Comparison of ENCODE assay signal across 11 mouse cellular contexts in the genomic region with DNA sequence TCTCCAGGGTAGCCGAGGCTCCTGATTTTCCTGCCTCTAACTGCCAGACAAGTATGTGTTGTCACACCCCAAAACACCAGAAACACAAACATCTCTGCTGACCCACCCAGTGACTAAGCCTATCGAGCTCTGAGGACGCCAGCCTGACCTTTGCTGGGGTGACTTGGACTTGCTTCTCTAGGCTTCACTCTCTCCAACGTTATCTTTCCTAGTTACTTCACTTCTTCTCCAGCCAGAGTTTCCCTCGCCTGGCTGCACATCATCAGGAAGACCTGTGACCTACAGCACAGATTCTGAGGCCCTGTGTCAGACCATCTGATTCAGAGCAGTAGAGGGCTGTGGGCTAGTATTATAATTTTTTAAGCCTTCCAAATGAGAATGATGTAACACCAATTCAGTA. TPM values are rescaled to one million over a fixed set of nuclear protein-coding genes. Genes with fewer than 3 reads are reported as not detected.
A peak's percentile ranks its signal among the peaks of the same experiment; 100 is the strongest.
DNase-seq lines count a peak whose midpoint lies in the region; ATAC-seq and TF ChIP-seq lines count a peak whose summit lies in the region.
"Had no signal": no experiment of that assay in that cellular context is flagged by ENCODE, and none has a peak within 500 bp of the region (broad histone marks: within the 10 kb centered on the region; RNA-seq: fewer than 3 reads in every experiment).

No protein-coding gene starts in this region.

- no peaks in the 10 kb centered on the region for H3K9me3 ChIP-seq in lung, postnatal 0 days (ENCODE audit: low read length)
- no peaks in the 10 kb centered on the region for H3K9me3 ChIP-seq in heart, embryonic 12.5 days (replicated peaks)
- H3K9me3 ChIP-seq: midbrain, embryonic 15.5 days; neural tube, embryonic 15.5 days had no signal

- WGBS in lung, postnatal 0 days, result 23% methylated on average over 5 of the region's 5 CpGs
- WGBS in heart, embryonic 12.5 days, result 12% methylated on average over 5 of the region's 5 CpGs

- peaks cover 5% of the 10 kb centered on the region; the same call in 1 of the 2 replicates for H3K36me3 ChIP-seq in lung, postnatal 0 days (ENCODE audit: insufficient read depth, low read length)
- peaks cover 20% of the 10 kb centered on the region for H3K36me3 ChIP-seq in heart, embryonic 12.5 days

- H3K4me2 ChIP-seq in lung, postnatal 0 days (replicated peaks; ENCODE audit: low read depth, low read length), result no peak overlapping the region
- H3K4me2 ChIP-seq in heart, embryonic 12.5 days, result no peak overlapping the region
- H3K4me2 ChIP-seq: midbrain, embryonic 15.5 days; neural tube, embryonic 15.5 days had no signal

- TF ChIP-seq CTCF in lung, postnatal 0 days (IDR thresholded peaks at IDR 0.05), result no peak

- peak overlapping the region; percentile 38; the same call in 1 of the 2 replicates for H3K27ac ChIP-seq in lung, postnatal 0 days (ENCODE audit: low read length)
- H3K27ac ChIP-seq in brown adipose tissue, adult 24 weeks (replicated peaks; ENCODE audit: low read depth, low read length), result 0 out of 2 replicates have a peak overlapping the region, but pooled peaks have one; percentile 17
- peak overlapping the region; percentile 60 for H3K27ac ChIP-seq in heart, embryonic 12.5 days (ENCODE audit: poor library complexity, severe bottlenecking)
- H3K27ac ChIP-seq: midbrain, embryonic 15.5 days; neural tube, embryonic 15.5 days had no signal

- no peak overlapping the region for H3K9ac ChIP-seq in lung, postnatal 0 days (replicated peaks; ENCODE audit: low read depth)
- H3K9ac ChIP-seq in heart, embryonic 12.5 days, result no peak overlapping the region
- H3K9ac ChIP-seq: liver, postnatal 0 days; midbrain, embryonic 15.5 days; neural tube, embryonic 15.5 days had no signal

- peaks cover 4% of the 10 kb centered on the region; the same call in 1 of the 2 replicates for H3K4me1 ChIP-seq in lung, postnatal 0 days (ENCODE audit: insufficient read depth, low read depth, low read length)
- no peaks in the 10 kb centered on the region for H3K4me1 ChIP-seq in brown adipose tissue, adult 24 weeks (ENCODE audit: control insufficient read depth, insufficient read depth, insufficient read length, low read length)
- peaks cover 55% of the 10 kb centered on the region for H3K4me1 ChIP-seq in heart, embryonic 12.5 days (replicated peaks)
- H3K4me1 ChIP-seq: midbrain, embryonic 15.5 days; neural tube, embryonic 15.5 days had no signal

- DNase-seq in lung, postnatal 0 days (ENCODE audit: low spot score), result peak; percentile 73
- no peak for DNase-seq in lung, postnatal 10 days
- peak; percentile 78 for DNase-seq in skeletal muscle tissue, adult 2 months (ENCODE audit: low read depth, low spot score)
- no peak for DNase-seq in ovary, postnatal 10 days (ENCODE audit: low spot score)
- no peak for DNase-seq in right cerebral cortex, postnatal 10 days (ENCODE audit: low spot score in 2 of 2)
- DNase-seq: kidney, postnatal 36 days; liver, postnatal 0 days had no signal

- peak; percentile 43 for ATAC-seq in lung, postnatal 0 days
- no peak for ATAC-seq in heart, embryonic 12.5 days (ENCODE audit: insufficient number of reproducible peaks, low FRiP score)
- ATAC-seq: liver, postnatal 0 days; midbrain, embryonic 15.5 days had no signal

- no peak overlapping the region for H3K4me3 ChIP-seq in lung, postnatal 0 days (ENCODE audit: low read depth, low read length)
- H3K4me3 ChIP-seq in brown adipose tissue, adult 24 weeks (ENCODE audit: insufficient read depth, low read depth, low read length), result no peak overlapping the region
- H3K4me3 ChIP-seq in heart, embryonic 12.5 days, result no peak overlapping the region
- H3K4me3 ChIP-seq: midbrain, embryonic 15.5 days; neural tube, embryonic 15.5 days had no signal

- no peak for TF ChIP-seq EP300 in lung, postnatal 0 days (IDR thresholded peaks at IDR 0.05)

- no peaks in the 10 kb centered on the region for H3K27me3 ChIP-seq in lung, postnatal 0 days (replicated peaks; ENCODE audit: insufficient read depth, low read length)
- H3K27me3 ChIP-seq in heart, embryonic 12.5 days (replicated peaks), result no peaks in the 10 kb centered on the region
- H3K27me3 ChIP-seq: midbrain, embryonic 15.5 days; neural tube, embryonic 15.5 days had no signal

RNA-seq across cellular contexts. Expression of a gene that starts 19.0 kb away (rescaled TPM):
- 71.9 and 77.3 TPM in 2 replicates for polyA plus RNA-seq in lung, postnatal 0 days (2015; fragmentation: Nextera tagmentation; extraction: Ambion mirVana)
- 17.4 and 29.1 TPM in 2 replicates for polyA plus RNA-seq in brown adipose tissue, adult 24 weeks (2012; ENCODE audit: insufficient read depth, insufficient read length, missing spikeins)
- polyA plus RNA-seq in heart, embryonic 12.5 days (2016; fragmentation: Nextera tagmentation; extraction: Ambion mirVana), result 93.5 and 94.4 TPM in 2 replicates

RNA-seq across cellular contexts. Expression of a gene that starts 37.9 kb away (rescaled TPM):
- not detected in 2 replicates for polyA plus RNA-seq in lung, postnatal 0 days (2015; fragmentation: Nextera tagmentation; extraction: Ambion mirVana)
- not detected in 2 replicates for polyA plus RNA-seq in brown adipose tissue, adult 24 weeks (2012; ENCODE audit: insufficient read depth, insufficient read length, missing spikeins)
- polyA plus RNA-seq in heart, embryonic 12.5 days (2016; fragmentation: Nextera tagmentation; extraction: Ambion mirVana), result not detected in 2 replicates
- polyA plus RNA-seq: liver, postnatal 0 days had no signal

Comparison
In these comparisons a context has a peak if more than half of its experiments do, and no peak if none do; other contexts are left out.
1. DNase-seq: peak in lung, postnatal 0 days (single experiment) and skeletal muscle tissue, adult 2 months (single experiment); none in lung, postnatal 10 days (single experiment), ovary, postnatal 10 days (single experiment) and right cerebral cortex, postnatal 10 days (0 of 2).
2. Peak in every context shown above with its lines, with median percentiles within 50 percentile points of each other: H3K27ac ChIP-seq.